Mouse (Mus musculus): ENCODE results near the gene Gm49630.
"Not testable (repeated sequence)": the region's sequence is repeated elsewhere in the genome, so short reads cannot be mapped to it uniquely, and the experiment has no call there.

GRCm38 (mm10) chr17:7326415-7326814 lies 45.4 kb downstream of the Gm49630 start:
- TF ChIP-seq POLR2A (IDR thresholded peaks at IDR 0.05; ENCODE audit: low read depth, low read length); CTCF (IDR thresholded peaks at IDR 0.05; ENCODE audit: borderline replicate concordance, insufficient read depth, low read length): not testable (repeated sequence)
